Mouse (Mus musculus): ENCODE data around the gene Ccdc40.

Gene Ccdc40

GRCm38 (mm10) chr11:119228091-119228781, at the start of gene Ccdc40, which contains the start of gene Tbc1d16:
Gene Ccdc40 (plus strand): TSS chr11:119228572.
Gene Tbc1d16 (minus strand): TSS chr11:119228499.
- DNase-seq (ENCODE audit: low spot score in 2 of 2), result peak; percentile 34 to 53

- DNase-seq (ENCODE audit: low spot score in 2 of 2), result no peak
Observed at GRCm38 (mm10) chr11:119180824-119181582, 47.4 kb upstream of the Ccdc40 start.

GRCm38 (mm10) chr11:119181861-119182395, 46.4 kb upstream of the Ccdc40 start:
- DNase-seq (ENCODE audit: low spot score in 2 of 2), result no peak

GRCm38 (mm10) chr11:119183684-119184310, 44.6 kb upstream of the Ccdc40 start:
- DNase-seq (ENCODE audit: low spot score in 2 of 2), result no peak

DNA sequence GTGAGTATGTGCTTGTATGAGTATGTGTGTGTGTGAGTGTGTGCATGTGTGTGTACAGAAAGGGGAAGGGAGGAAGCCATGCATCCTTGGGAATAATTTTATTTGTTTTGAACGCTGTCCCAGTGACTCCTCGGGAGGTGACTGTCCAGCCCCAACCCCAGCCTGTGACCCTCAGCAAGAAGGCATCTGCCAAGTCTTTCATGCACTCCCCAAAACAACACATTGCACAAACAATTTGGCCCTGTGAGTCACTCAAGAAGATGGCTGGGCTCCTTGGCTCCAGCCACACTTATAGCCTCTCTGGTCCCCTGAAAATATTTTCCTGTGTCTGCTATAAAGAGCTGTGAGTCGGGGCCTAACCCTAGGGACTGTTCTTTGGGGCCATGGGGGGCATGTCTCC, 42.0 kb upstream of the Ccdc40 start:
- no peak for DNase-seq (ENCODE audit: low spot score in 2 of 2)

GRCm38 (mm10) chr11:119186989-119187799, 41.2 kb upstream of the Ccdc40 start:
- peak; percentile 42 to 79 for DNase-seq (ENCODE audit: low spot score in 2 of 2)

DNA sequence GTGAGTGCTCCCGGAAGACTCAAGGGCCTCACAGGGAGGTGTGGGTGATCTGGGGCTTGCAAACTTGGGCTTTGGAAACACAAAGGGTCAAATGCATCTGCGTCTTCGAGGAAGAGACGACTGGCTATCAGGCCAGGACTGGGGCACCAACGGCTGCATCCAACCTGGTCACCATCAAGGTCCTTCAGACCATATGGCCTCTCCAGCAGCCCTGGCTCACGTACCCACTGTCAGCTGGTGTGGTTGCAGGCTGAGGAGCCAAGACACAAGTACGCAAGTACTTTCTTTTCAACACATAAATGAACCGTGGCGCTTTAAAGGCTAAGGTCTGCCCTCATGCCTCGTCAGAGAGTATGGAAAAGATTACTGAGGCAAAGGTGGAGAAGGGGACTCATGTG, 40.6 kb upstream of the Ccdc40 start:
- DNase-seq (ENCODE audit: low spot score in 2 of 2), result no peak

- no peak for DNase-seq (ENCODE audit: low spot score in 2 of 2)
Observed at GRCm38 (mm10) chr11:119188389-119188788, 40.0 kb upstream of the Ccdc40 start.

DNA sequence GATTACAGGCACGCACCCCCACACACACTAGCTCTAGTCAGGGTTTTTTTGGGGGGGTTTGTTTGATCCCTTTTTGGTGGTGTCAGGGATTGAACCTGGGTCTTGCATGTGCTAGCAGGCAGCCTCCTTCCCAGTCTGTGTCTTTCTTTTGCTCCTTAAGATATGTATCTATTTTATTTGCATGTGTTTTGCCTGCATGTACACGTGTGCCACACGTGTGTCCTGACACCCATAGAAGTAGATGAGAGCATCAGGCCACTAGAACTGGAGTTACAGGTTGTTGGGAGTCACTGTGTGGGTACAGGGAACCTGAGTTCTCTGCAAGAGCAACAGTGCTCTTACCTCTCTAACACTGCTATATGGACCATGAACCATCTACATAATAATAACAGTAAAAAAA, 39.1 kb upstream of the Ccdc40 start:
- DNase-seq (ENCODE audit: low spot score in 2 of 2), result no peak

DNA sequence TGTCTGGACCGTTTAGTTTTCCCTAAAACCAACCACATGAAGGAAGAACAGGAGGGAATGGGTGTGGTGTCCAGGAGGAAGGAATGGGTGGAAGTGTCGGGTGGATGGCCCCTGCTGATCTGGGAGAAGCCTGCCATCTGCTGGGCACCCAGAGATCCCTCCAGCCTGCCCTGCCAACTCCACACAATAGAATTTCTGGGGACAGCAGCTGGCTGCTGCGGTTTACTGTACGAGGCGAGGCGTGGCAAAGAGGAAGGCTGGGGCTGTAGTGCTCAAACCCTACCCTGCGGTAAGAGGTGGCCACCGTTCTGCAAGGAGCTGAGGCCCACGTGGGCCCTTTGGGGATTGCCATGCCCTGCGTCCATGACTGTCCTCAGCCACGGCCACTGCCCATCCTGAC, 37.9 kb upstream of the Ccdc40 start:
- peak; percentile 48 to 69 for DNase-seq (ENCODE audit: low spot score in 2 of 2)

- DNase-seq (ENCODE audit: low spot score in 2 of 2), result no peak
Observed at GRCm38 (mm10) chr11:119191606-119192081, 36.7 kb upstream of the Ccdc40 start.

DNA sequence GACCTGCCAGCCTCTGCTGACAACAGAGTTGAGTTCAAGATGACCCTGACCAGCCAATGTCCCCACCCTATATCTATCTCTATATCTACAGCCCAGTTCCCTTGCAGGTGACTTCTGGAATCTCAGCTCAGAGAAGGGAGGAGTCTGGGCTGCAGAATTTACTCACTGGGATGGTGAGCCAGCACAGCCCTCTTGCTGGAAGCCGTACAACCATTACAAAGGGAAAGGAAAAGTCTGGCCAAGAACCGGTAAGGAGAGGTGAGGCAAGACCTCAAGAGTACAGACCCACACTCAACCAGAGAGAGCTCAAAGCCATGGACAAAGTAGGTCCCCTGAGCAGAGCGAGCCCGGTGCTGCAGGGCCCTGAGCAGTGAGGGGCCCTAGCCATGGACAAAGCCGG, 36.2 kb upstream of the Ccdc40 start:
- no peak for DNase-seq (ENCODE audit: low spot score in 2 of 2)

GRCm38 (mm10) chr11:119192605-119193004, 35.8 kb upstream of the Ccdc40 start:
- DNase-seq (ENCODE audit: low spot score in 2 of 2), result no peak

GRCm38 (mm10) chr11:119197618-119198563, 30.5 kb upstream of the Ccdc40 start:
- DNase-seq (ENCODE audit: low spot score in 2 of 2), result no peak

- peak; percentile 30 to 55 for DNase-seq (ENCODE audit: low spot score in 2 of 2)
Observed at GRCm38 (mm10) chr11:119198564-119199232, 29.7 kb upstream of the Ccdc40 start.

GRCm38 (mm10) chr11:119199233-119199601, 29.2 kb upstream of the Ccdc40 start:
- DNase-seq (ENCODE audit: low spot score in 2 of 2), result no peak

DNA sequence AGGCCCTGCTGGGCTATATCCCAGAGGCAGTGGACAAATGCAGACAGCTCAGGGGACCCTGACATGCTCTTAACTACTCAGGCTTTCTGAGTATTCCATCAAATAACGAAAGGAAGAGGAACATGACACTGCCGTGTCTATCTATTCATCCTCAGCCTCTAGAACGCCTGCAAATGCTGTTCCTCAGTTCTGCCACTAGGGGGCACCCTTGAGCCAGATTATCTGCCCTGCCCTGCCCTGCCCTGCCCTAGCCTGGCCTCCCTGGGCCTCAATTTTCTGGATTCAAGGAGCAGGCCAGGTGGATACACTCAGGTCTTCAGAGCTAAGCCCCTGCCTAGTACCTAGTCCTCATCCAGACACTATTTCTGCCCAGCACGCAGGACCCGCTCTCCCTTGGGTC, 24.9 kb upstream of the Ccdc40 start:
- peak in 1 of 2 experiments; percentile 52 for DNase-seq (ENCODE audit: low spot score in 2 of 2)

DNA sequence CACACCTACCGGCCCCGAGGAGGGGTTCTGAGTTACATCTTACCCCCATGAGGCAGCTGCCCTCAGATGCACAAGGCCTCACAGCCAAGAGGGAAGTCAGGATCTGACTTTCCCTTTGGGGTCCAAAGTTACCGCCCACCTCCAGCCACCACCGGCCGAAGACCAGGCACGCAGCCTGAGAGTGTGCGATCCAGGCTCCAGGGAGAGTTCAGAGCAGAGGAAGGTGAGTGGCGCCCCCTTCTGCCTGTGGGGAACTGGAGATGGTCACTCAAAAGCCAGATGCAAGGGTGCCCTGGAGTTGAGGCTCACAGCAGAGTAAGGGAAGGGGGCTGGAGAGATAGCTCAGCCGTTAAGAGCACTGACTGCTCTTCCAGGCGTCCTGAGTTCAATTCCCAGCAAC, 22.6 kb upstream of the Ccdc40 start:
- no peak for DNase-seq (ENCODE audit: low spot score in 2 of 2)

DNA sequence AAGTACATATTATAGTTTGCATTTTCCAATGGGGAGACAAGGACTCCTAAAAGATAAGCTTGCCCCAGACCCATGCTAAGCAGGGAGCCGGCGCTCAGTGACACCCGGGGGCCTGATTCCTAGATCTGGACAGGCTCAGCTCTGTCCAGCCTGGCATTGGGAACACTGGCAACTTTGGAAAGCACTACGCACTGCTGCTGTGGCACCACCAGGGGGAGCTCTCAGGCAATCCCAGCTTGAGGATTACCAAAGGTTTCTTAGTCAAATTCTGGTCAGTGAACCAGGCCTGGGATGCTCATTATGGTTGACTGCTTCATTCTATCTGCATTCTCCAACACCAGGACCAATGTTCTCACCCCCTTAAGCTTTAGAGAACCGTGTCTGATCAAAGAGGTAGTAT, 21.8 kb upstream of the Ccdc40 start:
- DNase-seq (ENCODE audit: low spot score in 2 of 2), result peak in 1 of 2 experiments; percentile 66

- DNase-seq (ENCODE audit: low spot score in 2 of 2), result no peak
Observed at GRCm38 (mm10) chr11:119207986-119208385, 20.4 kb upstream of the Ccdc40 start.

Data from thymus, postnatal 10 days (tissue).